Mouse (Mus musculus): Measurements from ENCODE around the gene Ubd. TPM values are rescaled to one million over a fixed set of nuclear protein-coding genes. Genes with fewer than 3 reads are reported as not detected.
"Not testable (repeated sequence)": the region's sequence is repeated elsewhere in the genome, so short reads cannot be mapped to it uniquely, and the experiment has no call there.

Gene Ubd
- polyA plus RNA-seq, 1 experiment from 2014 or later: 0.28 TPM

GRCm38 (mm10) chr17:37203917-37204236 is 10.2 kb downstream of the Ubd start:
- no peaks in the 10 kb centered on the region for H3K27me3 ChIP-seq (ENCODE audit: control insufficient read depth, insufficient read depth, low read depth, low read length)
- H3K4me3 ChIP-seq (ENCODE audit: low read length): no peak overlapping the region
- no peak overlapping the region for H3K4me2 ChIP-seq (ENCODE audit: low read depth, low read length)
- H3K4me1 ChIP-seq (replicated peaks; ENCODE audit: control insufficient read depth, insufficient read depth, low read length): no peaks in the 10 kb centered on the region
- no peak overlapping the region for H3K27ac ChIP-seq (ENCODE audit: low read length)
- no peaks in the 10 kb centered on the region for H3K36me3 ChIP-seq (ENCODE audit: control insufficient read depth, insufficient read depth, low read length)
- H3K9ac ChIP-seq (ENCODE audit: low read length): no peak overlapping the region
- WGBS: 22% methylated on average over 3 of the region's 3 CpGs
- ATAC-seq (ENCODE audit: low read depth): no peak; the same call in 1 of the 2 replicates
- H3K9me3 ChIP-seq (ENCODE audit: control insufficient read depth, low read length): no peaks in the 10 kb centered on the region

- Histone ChIP-seq H3K27me3 (ENCODE audit: control insufficient read depth, insufficient read depth, low read depth, low read length) (peaks cover 14% of the 10 kb centered on the region), H3K4me1 (replicated peaks; ENCODE audit: control insufficient read depth, insufficient read depth, low read length) (no peaks in the 10 kb centered on the region), H3K36me3 (ENCODE audit: control insufficient read depth, insufficient read depth, low read length) (no peaks in the 10 kb centered on the region), H3K9ac (ENCODE audit: low read length) (no peak overlapping the region), H3K27ac (ENCODE audit: low read length) (no peak overlapping the region), H3K4me3 (ENCODE audit: low read length) (no peak overlapping the region), H3K9me3 (ENCODE audit: control insufficient read depth, low read length) (no peaks in the 10 kb centered on the region), H3K4me2 (ENCODE audit: low read depth, low read length) (no peak overlapping the region)
- WGBS: 10% methylated on average over 40 of the region's 40 CpGs
- ATAC-seq (ENCODE audit: low read depth): no peak
Observed at GRCm38 (mm10) chr17:37210884-37211768, 17.4 kb downstream of the Ubd start.

GRCm38 (mm10) chr17:37213018-37213417 is 19.3 kb downstream of the Ubd start, which contains the start of gene Olfr95:
TSS of gene Olfr95 (minus strand) at chr17:37213118.
- H3K27ac ChIP-seq (ENCODE audit: low read length): no peak within 1 kb of the TSS
- no peak within 1 kb of the TSS for H3K4me3 ChIP-seq (ENCODE audit: low read length)
- 57% methylated on average over 3 of the region's 3 CpGs for WGBS
- no peak for ATAC-seq (ENCODE audit: low read depth)
- no peaks in the 10 kb centered on the region for H3K36me3 ChIP-seq (ENCODE audit: control insufficient read depth, insufficient read depth, low read length)
- H3K9me3 ChIP-seq (ENCODE audit: control insufficient read depth, low read length): no peaks in the 10 kb centered on the region
- H3K4me1 ChIP-seq (replicated peaks; ENCODE audit: control insufficient read depth, insufficient read depth, low read length): no peaks in the 10 kb centered on the region
- H3K9ac ChIP-seq (ENCODE audit: low read length): no peak within 1 kb of the TSS
- H3K27me3 ChIP-seq (ENCODE audit: control insufficient read depth, insufficient read depth, low read depth, low read length): peaks cover 14% of the 10 kb centered on the region
- H3K4me2 ChIP-seq (ENCODE audit: low read depth, low read length): no peak within 1 kb of the TSS

- no peaks in the 10 kb centered on the region for H3K27me3 ChIP-seq (ENCODE audit: control insufficient read depth, insufficient read depth, low read depth, low read length)
Observed at GRCm38 (mm10) chr17:37218486-37218885, 24.8 kb downstream of the Ubd start.

GRCm38 (mm10) chr17:37219846-37220245 is 26.2 kb downstream of the Ubd start, which contains the start of gene Olfr96:
TSS of gene Olfr96 (plus strand) at chr17:37220146.
- WGBS: 45% methylated on average over 4 of the region's 4 CpGs
- Histone ChIP-seq H3K4me2 (ENCODE audit: low read depth, low read length) (no peak within 1 kb of the TSS), H3K36me3 (ENCODE audit: control insufficient read depth, insufficient read depth, low read length) (no peaks in the 10 kb centered on the region), H3K4me1 (replicated peaks; ENCODE audit: control insufficient read depth, insufficient read depth, low read length) (no peaks in the 10 kb centered on the region), H3K4me3 (ENCODE audit: low read length) (no peak within 1 kb of the TSS), H3K9ac (ENCODE audit: low read length) (no peak within 1 kb of the TSS), H3K27ac (ENCODE audit: low read length) (no peak within 1 kb of the TSS), H3K9me3 (ENCODE audit: control insufficient read depth, low read length) (no peaks in the 10 kb centered on the region), H3K27me3 (ENCODE audit: control insufficient read depth, insufficient read depth, low read depth, low read length) (no peaks in the 10 kb centered on the region)
- ATAC-seq (ENCODE audit: low read depth): no peak

More at GRCm38 (mm10) chr17:37218486-37218885, 24.8 kb downstream of the Ubd start:
- Histone ChIP-seq H3K4me1 (replicated peaks; ENCODE audit: control insufficient read depth, insufficient read depth, low read length) (no peaks in the 10 kb centered on the region), H3K9me3 (ENCODE audit: control insufficient read depth, low read length) (no peaks in the 10 kb centered on the region), H3K36me3 (ENCODE audit: control insufficient read depth, insufficient read depth, low read length) (no peaks in the 10 kb centered on the region), H3K27ac (ENCODE audit: low read length) (no peak overlapping the region), H3K9ac (ENCODE audit: low read length) (no peak overlapping the region), H3K4me3 (ENCODE audit: low read length) (no peak overlapping the region), H3K4me2 (ENCODE audit: low read depth, low read length) (no peak overlapping the region)
- ATAC-seq (ENCODE audit: low read depth): no peak
- 72% methylated on average over 3 of the region's 3 CpGs for WGBS

GRCm38 (mm10) chr17:37221879-37222278 is 28.2 kb downstream of the Ubd start:
- Histone ChIP-seq H3K9me3 (ENCODE audit: control insufficient read depth, low read length) (no peaks in the 10 kb centered on the region), H3K4me3 (ENCODE audit: low read length) (no peak overlapping the region), H3K27me3 (ENCODE audit: control insufficient read depth, insufficient read depth, low read depth, low read length) (no peaks in the 10 kb centered on the region), H3K36me3 (ENCODE audit: control insufficient read depth, insufficient read depth, low read length) (no peaks in the 10 kb centered on the region), H3K4me1 (replicated peaks; ENCODE audit: control insufficient read depth, insufficient read depth, low read length) (no peaks in the 10 kb centered on the region), H3K27ac (ENCODE audit: low read length) (no peak overlapping the region), H3K9ac (ENCODE audit: low read length) (no peak overlapping the region), H3K4me2 (ENCODE audit: low read depth, low read length) (no peak overlapping the region)
- 16% methylated on average over 1 of the region's 1 CpGs for WGBS
- ATAC-seq (ENCODE audit: low read depth): no peak

DNA sequence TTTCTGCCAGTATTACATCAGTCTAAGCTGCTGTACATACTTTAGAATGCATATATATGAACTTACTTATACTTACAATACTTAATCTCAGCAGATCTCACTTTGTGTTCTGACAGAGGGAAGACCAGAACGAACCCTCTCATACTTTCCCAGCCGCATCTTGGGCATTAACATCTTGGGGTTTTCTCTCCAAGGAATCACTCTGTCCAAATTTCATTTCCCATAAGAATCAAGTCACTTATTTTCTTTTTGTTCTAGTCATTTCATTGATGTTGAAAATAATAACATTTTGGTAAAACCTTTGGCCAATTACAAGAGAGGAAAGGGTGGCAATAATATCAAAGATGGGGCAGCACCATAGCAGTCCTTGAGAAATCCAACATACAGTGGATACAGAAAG is 43.5 kb downstream of the Ubd start, which contains the start of gene Olfr97:
Gene Olfr97 (minus strand): TSS at position 101 of the 400 bp plus-strand sequence.
- not testable (repeated sequence) for H3K27me3 ChIP-seq (ENCODE audit: control insufficient read depth, insufficient read depth, low read depth, low read length); H3K9me3 ChIP-seq (ENCODE audit: control insufficient read depth, low read length); H3K4me2 ChIP-seq (ENCODE audit: low read depth, low read length); ATAC-seq (ENCODE audit: low read depth); H3K4me1 ChIP-seq (replicated peaks; ENCODE audit: control insufficient read depth, insufficient read depth, low read length); H3K4me3 ChIP-seq (ENCODE audit: low read length); H3K9ac ChIP-seq (ENCODE audit: low read length); H3K36me3 ChIP-seq (ENCODE audit: control insufficient read depth, insufficient read depth, low read length); H3K27ac ChIP-seq (ENCODE audit: low read length)
- WGBS: 77% methylated on average over 2 of the region's 2 CpGs

GRCm38 (mm10) chr17:37242198-37242597 is 48.5 kb downstream of the Ubd start:
- 21% methylated on average over 3 of the region's 3 CpGs for WGBS

More at GRCm38 (mm10) chr17:37242198-37242597, 48.5 kb downstream of the Ubd start:
- ATAC-seq (ENCODE audit: low read depth): no peak
- Histone ChIP-seq H3K36me3 (ENCODE audit: control insufficient read depth, insufficient read depth, low read length) (no peaks in the 10 kb centered on the region), H3K27ac (ENCODE audit: low read length) (no peak overlapping the region), H3K27me3 (ENCODE audit: control insufficient read depth, insufficient read depth, low read depth, low read length) (no peaks in the 10 kb centered on the region), H3K9me3 (ENCODE audit: control insufficient read depth, low read length) (no peaks in the 10 kb centered on the region), H3K9ac (ENCODE audit: low read length) (no peak overlapping the region), H3K4me2 (ENCODE audit: low read depth, low read length) (no peak overlapping the region), H3K4me3 (ENCODE audit: low read length) (no peak overlapping the region), H3K4me1 (replicated peaks; ENCODE audit: control insufficient read depth, insufficient read depth, low read length) (no peaks in the 10 kb centered on the region)
